Mouse (Mus musculus): ENCODE measurements around the gene G6pc2. TPM values are rescaled to one million over a fixed set of nuclear protein-coding genes. Genes with fewer than 3 reads are reported as not detected.

Gene G6pc2
- 0.26 TPM in 1 of 2 replicates, not detected in the other for polyA plus RNA-seq (2014; fragmentation: Nextera tagmentation; extraction: Ambion mirVana)

DNA sequence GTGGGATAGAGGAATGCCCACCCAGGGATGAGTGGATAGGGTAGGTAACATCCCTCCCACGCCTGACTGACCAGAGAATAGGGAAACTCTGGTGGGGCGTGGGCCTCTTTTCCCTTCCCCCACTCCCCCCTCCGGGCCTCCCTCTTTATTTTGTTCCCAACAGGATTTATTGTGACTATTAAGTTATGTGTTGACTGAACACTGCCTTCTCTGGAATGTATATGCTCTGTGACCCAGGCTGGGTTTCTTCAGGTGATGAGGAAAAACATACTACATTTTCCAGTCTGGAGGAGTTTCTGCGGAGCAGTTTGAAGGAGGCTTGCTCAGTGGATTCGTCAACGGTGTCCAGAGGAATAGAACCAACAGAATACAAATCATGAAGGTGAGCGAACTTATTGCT is at the start of gene G6pc2:
TSS of gene G6pc2 (plus strand) at position 301 of the 400 bp plus-strand sequence.
- Histone ChIP-seq H3K4me2 (no peak within 1 kb of the TSS), H3K9me3 (replicated peaks; ENCODE audit: control insufficient read depth, low read length) (no peaks in the 10 kb centered on the region), H3K27ac (ENCODE audit: low read depth, low read length) (no peak within 1 kb of the TSS), H3K9ac (ENCODE audit: low read depth, low read length) (no peak within 1 kb of the TSS), H3K4me3 (ENCODE audit: low read depth, low read length) (no peak within 1 kb of the TSS), H3K36me3 (ENCODE audit: control insufficient read depth, insufficient read depth, low read length) (no peaks in the 10 kb centered on the region), H3K27me3 (ENCODE audit: control insufficient read depth, insufficient read depth, low read length) (no peaks in the 10 kb centered on the region), H3K4me1 (ENCODE audit: control insufficient read depth, insufficient read depth, low read length) (no peaks in the 10 kb centered on the region)
- ATAC-seq (replicated peaks; ENCODE audit: insufficient number of reproducible peaks, low FRiP score, low TSS enrichment): no peak
- WGBS (ENCODE audit: insufficient replicate concordance): 76% methylated on average over 7 of the region's 7 CpGs

DNA sequence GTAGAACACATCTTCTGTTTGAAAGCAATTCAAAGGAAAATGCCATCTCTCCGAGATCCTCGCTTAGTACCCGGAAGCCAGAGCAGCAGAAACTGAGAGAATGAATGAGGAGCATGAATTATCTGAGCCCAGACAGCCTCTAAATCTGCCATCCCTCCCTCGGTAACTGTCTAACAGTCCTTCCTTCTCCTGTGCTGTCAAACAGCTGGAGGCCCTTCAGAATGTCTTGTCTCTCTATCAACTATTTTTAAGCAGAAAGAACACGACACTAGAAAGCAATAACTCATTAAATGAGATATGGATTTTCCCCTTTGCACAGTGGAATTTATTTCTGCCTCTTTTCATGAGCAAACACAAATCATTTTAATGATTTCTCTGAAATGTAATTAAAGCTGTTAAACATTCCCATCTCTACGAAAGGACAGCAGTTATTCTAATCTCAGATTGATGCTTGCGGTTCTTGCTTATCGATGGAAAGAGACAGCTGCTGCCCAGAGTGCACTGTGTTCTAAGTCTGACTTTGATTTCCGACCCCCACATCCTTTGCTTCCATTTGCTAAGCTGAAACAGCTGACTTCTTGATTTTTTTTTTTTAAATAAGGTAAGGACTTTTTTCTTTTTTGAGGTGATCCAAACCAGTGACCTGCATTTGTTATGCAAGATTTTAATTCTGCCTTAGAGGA is 40.3 kb upstream of the G6pc2 start:
- Histone ChIP-seq H3K9ac (ENCODE audit: low read depth, low read length) (no peak overlapping the region), H3K4me3 (ENCODE audit: low read depth, low read length) (no peak overlapping the region), H3K4me1 (ENCODE audit: control insufficient read depth, insufficient read depth, low read length) (no peaks in the 10 kb centered on the region), H3K9me3 (replicated peaks; ENCODE audit: control insufficient read depth, low read length) (no peaks in the 10 kb centered on the region), H3K36me3 (ENCODE audit: control insufficient read depth, insufficient read depth, low read length) (no peaks in the 10 kb centered on the region), H3K27ac (ENCODE audit: low read depth, low read length) (no peak overlapping the region), H3K27me3 (ENCODE audit: control insufficient read depth, insufficient read depth, low read length) (no peaks in the 10 kb centered on the region), H3K4me2 (no peak overlapping the region)
- 70% methylated on average over 9 of the region's 9 CpGs for WGBS (ENCODE audit: insufficient replicate concordance)
- no peak for ATAC-seq (replicated peaks; ENCODE audit: insufficient number of reproducible peaks, low FRiP score, low TSS enrichment)

DNA sequence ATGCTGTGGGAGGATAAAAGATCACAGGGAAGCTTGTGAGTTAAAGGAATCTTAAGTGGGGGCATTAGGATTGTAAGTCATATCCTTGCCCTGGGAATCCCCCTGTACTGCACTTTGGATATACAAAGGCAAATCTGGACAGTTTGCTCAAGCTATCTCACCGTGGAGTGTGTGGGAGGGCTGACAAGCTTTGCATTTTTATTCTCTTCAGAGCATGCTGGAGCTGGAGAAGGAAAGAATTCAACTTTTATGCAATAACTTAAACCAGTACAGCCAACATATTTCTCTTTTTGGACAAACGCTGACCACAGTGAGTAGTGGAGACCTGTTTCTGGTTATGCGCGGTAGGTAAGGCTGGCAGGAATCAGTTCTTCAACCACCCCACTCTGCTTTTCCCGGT is 35.6 kb upstream of the G6pc2 start:
- WGBS (ENCODE audit: insufficient replicate concordance): 73% methylated on average over 5 of the region's 5 CpGs
- no peak overlapping the region for H3K4me3 ChIP-seq (ENCODE audit: low read depth, low read length)
- no peak for ATAC-seq (replicated peaks; ENCODE audit: insufficient number of reproducible peaks, low FRiP score, low TSS enrichment)
- H3K9ac ChIP-seq (ENCODE audit: low read depth, low read length): no peak overlapping the region
- no peak overlapping the region for H3K4me2 ChIP-seq
- H3K4me1 ChIP-seq (ENCODE audit: control insufficient read depth, insufficient read depth, low read length): no peaks in the 10 kb centered on the region
- no peaks in the 10 kb centered on the region for H3K27me3 ChIP-seq (ENCODE audit: control insufficient read depth, insufficient read depth, low read length)
- no peaks in the 10 kb centered on the region for H3K36me3 ChIP-seq (ENCODE audit: control insufficient read depth, insufficient read depth, low read length)
- no peak overlapping the region for H3K27ac ChIP-seq (ENCODE audit: low read depth, low read length)
- no peaks in the 10 kb centered on the region for H3K9me3 ChIP-seq (replicated peaks; ENCODE audit: control insufficient read depth, low read length)

DNA sequence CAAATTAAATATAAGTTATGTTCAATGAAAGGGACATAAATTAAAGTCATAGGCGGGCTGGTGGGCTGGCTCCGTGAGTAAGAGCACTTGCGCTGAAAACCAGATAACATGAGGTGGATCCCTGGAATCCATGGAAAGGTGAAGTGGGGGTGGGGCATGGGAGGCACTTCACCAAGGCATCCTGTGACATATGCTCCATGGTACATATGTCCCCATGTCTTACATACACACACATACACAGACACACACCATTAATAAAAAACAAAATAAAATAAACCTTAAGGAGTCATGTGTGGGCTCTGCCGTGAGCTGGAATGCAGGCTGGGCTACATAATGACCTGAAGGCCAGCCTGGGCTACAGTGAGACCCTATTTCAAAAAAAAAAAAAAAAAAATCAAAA is 31.2 kb upstream of the G6pc2 start:
- ATAC-seq (replicated peaks; ENCODE audit: insufficient number of reproducible peaks, low FRiP score, low TSS enrichment): no peak
- Histone ChIP-seq H3K4me2 (no peak overlapping the region), H3K4me3 (ENCODE audit: low read depth, low read length) (no peak overlapping the region), H3K9ac (ENCODE audit: low read depth, low read length) (no peak overlapping the region), H3K27me3 (ENCODE audit: control insufficient read depth, insufficient read depth, low read length) (no peaks in the 10 kb centered on the region), H3K27ac (ENCODE audit: low read depth, low read length) (no peak overlapping the region), H3K9me3 (replicated peaks; ENCODE audit: control insufficient read depth, low read length) (no peaks in the 10 kb centered on the region), H3K36me3 (ENCODE audit: control insufficient read depth, insufficient read depth, low read length) (no peaks in the 10 kb centered on the region), H3K4me1 (ENCODE audit: control insufficient read depth, insufficient read depth, low read length) (no peaks in the 10 kb centered on the region)
- whole genome bisulfite sequencing (ENCODE audit: insufficient replicate concordance): 91% methylated on average over 4 of the region's 4 CpGs

DNA sequence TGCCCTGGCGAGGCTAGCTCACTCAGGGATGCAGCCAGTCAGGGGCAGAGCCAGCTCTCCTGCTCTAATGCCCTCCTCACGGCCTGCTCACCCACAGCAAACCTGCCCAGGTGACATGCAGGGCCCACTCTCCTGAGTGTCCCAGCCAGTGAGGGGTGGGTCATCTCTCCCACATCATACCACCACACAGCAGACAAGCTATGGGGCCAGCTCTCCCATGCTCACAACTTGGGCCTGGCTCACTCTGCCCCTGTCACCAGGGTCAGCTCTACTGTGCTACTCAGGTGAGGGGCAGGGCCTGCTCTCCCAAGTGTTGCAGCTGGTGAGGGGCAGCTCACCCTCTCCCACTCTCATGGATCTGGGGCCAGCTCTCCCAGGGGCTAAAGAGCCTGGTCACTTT is 22.9 kb upstream of the G6pc2 start:
- H3K9ac ChIP-seq (ENCODE audit: low read depth, low read length): no peak overlapping the region
- peak; percentile 39; the same call in 1 of the 2 replicates for ATAC-seq (replicated peaks; ENCODE audit: insufficient number of reproducible peaks, low FRiP score, low TSS enrichment)
- H3K4me3 ChIP-seq (ENCODE audit: low read depth, low read length): no peak overlapping the region
- no peaks in the 10 kb centered on the region for H3K4me1 ChIP-seq (ENCODE audit: control insufficient read depth, insufficient read depth, low read length)
- H3K36me3 ChIP-seq (ENCODE audit: control insufficient read depth, insufficient read depth, low read length): no peaks in the 10 kb centered on the region
- no peaks in the 10 kb centered on the region for H3K27me3 ChIP-seq (ENCODE audit: control insufficient read depth, insufficient read depth, low read length)
- no peak overlapping the region for H3K27ac ChIP-seq (ENCODE audit: low read depth, low read length)
- 88% methylated on average over 2 of the region's 2 CpGs for WGBS (ENCODE audit: insufficient replicate concordance)
- H3K9me3 ChIP-seq (replicated peaks; ENCODE audit: control insufficient read depth, low read length): no peaks in the 10 kb centered on the region
- no peak overlapping the region for H3K4me2 ChIP-seq

DNA sequence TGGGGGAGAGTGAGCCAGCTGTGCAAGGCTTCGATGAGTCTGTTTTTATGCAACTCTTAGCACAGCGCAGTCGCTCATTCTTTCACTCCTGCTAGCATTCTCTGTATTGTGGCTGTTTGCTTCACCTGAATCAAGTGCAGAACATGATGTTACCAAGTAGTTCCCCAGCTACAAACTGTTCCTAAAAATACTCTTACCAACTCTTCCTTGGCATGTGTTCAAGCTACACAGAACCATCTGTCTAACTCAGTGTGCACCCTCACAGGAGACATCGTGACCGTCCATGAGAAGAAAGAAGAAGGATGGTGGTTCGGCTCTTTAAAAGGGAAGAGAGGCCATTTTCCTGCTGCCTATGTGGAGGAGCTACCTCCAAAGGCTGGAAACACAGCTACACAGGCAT is 22.1 kb upstream of the G6pc2 start:
- Histone ChIP-seq H3K9me3 (replicated peaks; ENCODE audit: control insufficient read depth, low read length) (no peaks in the 10 kb centered on the region), H3K4me3 (ENCODE audit: low read depth, low read length) (no peak overlapping the region), H3K4me1 (ENCODE audit: control insufficient read depth, insufficient read depth, low read length) (no peaks in the 10 kb centered on the region), H3K4me2 (no peak overlapping the region), H3K9ac (ENCODE audit: low read depth, low read length) (no peak overlapping the region), H3K36me3 (ENCODE audit: control insufficient read depth, insufficient read depth, low read length) (peaks cover 7% of the 10 kb centered on the region), H3K27ac (ENCODE audit: low read depth, low read length) (no peak overlapping the region), H3K27me3 (ENCODE audit: control insufficient read depth, insufficient read depth, low read length) (no peaks in the 10 kb centered on the region)
- WGBS (ENCODE audit: insufficient replicate concordance): 82% methylated on average over 6 of the region's 6 CpGs
- ATAC-seq (replicated peaks; ENCODE audit: insufficient number of reproducible peaks, low FRiP score, low TSS enrichment): no peak

DNA sequence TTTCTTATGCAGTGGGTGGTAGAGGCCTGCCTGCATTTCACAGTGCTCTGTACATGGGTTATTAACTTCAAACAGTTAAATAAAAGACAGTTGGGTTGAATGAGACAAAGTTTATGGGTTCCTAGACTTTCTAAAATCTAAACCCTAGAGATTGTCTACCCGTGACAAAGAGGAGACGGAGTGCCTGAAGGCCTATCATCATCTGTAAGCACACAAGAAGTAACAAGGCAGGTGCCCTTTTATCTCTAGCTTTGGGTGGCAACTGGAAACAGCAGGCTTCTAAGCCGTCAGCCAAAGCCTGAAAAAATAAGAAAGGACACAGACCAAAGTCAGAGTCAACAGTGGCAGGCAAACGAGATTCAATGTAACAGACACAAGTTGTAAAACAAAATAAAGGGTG is 21.7 kb upstream of the G6pc2 start:
- WGBS (ENCODE audit: insufficient replicate concordance): 70% methylated on average over 4 of the region's 4 CpGs
- Histone ChIP-seq H3K9me3 (replicated peaks; ENCODE audit: control insufficient read depth, low read length) (no peaks in the 10 kb centered on the region), H3K4me3 (ENCODE audit: low read depth, low read length) (no peak overlapping the region), H3K4me2 (no peak overlapping the region), H3K4me1 (ENCODE audit: control insufficient read depth, insufficient read depth, low read length) (no peaks in the 10 kb centered on the region), H3K27ac (ENCODE audit: low read depth, low read length) (no peak overlapping the region), H3K36me3 (ENCODE audit: control insufficient read depth, insufficient read depth, low read length) (peaks cover 11% of the 10 kb centered on the region), H3K9ac (ENCODE audit: low read depth, low read length) (no peak overlapping the region), H3K27me3 (ENCODE audit: control insufficient read depth, insufficient read depth, low read length) (no peaks in the 10 kb centered on the region)
- no peak for ATAC-seq (replicated peaks; ENCODE audit: insufficient number of reproducible peaks, low FRiP score, low TSS enrichment)

DNA sequence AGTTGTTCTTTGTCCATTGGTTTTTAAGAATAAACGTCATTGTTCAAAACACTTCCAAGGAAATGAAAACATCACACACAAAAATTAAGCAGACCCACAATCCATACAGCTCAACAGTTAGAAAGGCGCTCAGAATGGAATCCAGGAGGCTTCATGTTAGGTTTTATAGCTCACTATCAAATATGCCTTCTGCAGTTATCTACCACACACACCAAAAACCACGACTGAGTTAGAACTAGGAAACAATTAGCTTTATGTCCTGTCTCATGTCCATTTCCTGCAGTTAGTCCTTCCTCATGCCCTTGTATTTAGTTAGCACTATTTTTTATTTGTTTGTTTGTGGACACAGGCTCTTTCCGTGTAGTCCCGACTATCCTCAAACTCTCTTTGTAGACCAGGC is 19.8 kb upstream of the G6pc2 start:
- no peak overlapping the region for H3K4me3 ChIP-seq (ENCODE audit: low read depth, low read length)
- H3K4me2 ChIP-seq: no peak overlapping the region
- H3K27ac ChIP-seq (ENCODE audit: low read depth, low read length): no peak overlapping the region
- H3K9me3 ChIP-seq (replicated peaks; ENCODE audit: control insufficient read depth, low read length): no peaks in the 10 kb centered on the region
- H3K36me3 ChIP-seq (ENCODE audit: control insufficient read depth, insufficient read depth, low read length): peaks cover 13% of the 10 kb centered on the region
- no peak for ATAC-seq (replicated peaks; ENCODE audit: insufficient number of reproducible peaks, low FRiP score, low TSS enrichment)
- 78% methylated on average over 5 of the region's 5 CpGs for WGBS (ENCODE audit: insufficient replicate concordance)
- no peak overlapping the region for H3K9ac ChIP-seq (ENCODE audit: low read depth, low read length)
- H3K4me1 ChIP-seq (ENCODE audit: control insufficient read depth, insufficient read depth, low read length): no peaks in the 10 kb centered on the region
- H3K27me3 ChIP-seq (ENCODE audit: control insufficient read depth, insufficient read depth, low read length): no peaks in the 10 kb centered on the region

DNA sequence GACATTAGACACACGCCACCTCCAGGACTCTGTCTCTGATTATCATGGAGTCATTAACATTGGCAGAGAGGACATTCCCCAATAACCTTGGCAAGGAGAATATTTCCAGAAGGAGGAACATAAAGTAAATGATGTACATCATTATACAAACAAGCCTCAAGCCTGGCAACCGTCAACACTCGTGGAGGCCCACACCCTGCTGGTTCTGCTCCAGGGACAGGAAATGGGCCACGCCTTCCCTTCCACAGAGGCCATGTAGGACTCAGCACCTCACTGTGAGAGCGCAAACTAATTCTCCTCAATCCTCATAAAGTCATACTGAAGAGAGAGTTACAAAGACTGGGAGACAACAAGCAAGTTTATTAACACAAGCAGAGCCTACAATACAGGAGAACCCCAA is 17.3 kb upstream of the G6pc2 start:
- no peak for ATAC-seq (replicated peaks; ENCODE audit: insufficient number of reproducible peaks, low FRiP score, low TSS enrichment)
- Histone ChIP-seq H3K4me3 (ENCODE audit: low read depth, low read length) (no peak overlapping the region), H3K27me3 (ENCODE audit: control insufficient read depth, insufficient read depth, low read length) (no peaks in the 10 kb centered on the region), H3K9me3 (replicated peaks; ENCODE audit: control insufficient read depth, low read length) (no peaks in the 10 kb centered on the region), H3K4me1 (ENCODE audit: control insufficient read depth, insufficient read depth, low read length) (no peaks in the 10 kb centered on the region), H3K4me2 (no peak overlapping the region), H3K27ac (ENCODE audit: low read depth, low read length) (no peak overlapping the region), H3K9ac (ENCODE audit: low read depth, low read length) (no peak overlapping the region), H3K36me3 (ENCODE audit: control insufficient read depth, insufficient read depth, low read length) (peaks cover 13% of the 10 kb centered on the region)
- WGBS (ENCODE audit: insufficient replicate concordance): 85% methylated on average over 5 of the region's 5 CpGs

All from heart, embryonic 11.5 days (tissue).